Mouse (Mus musculus) stomach, postnatal 0 days (tissue): Measurements from ENCODE around the gene Gramd1a.

Source experiments
- CTCF ChIP-seq: IDR thresholded peaks from 2 replicates; pipeline ENCODE4 v1.5.1; 2016; ENCODE audit warnings: antibody characterized with exemption, low read depth, mild to moderate bottlenecking, moderate library complexity
- EP300 ChIP-seq: optimal IDR thresholded peaks from 2 replicates; pipeline ENCODE3; 2016; ENCODE audit warnings: antibody characterized with exemption

DNA sequence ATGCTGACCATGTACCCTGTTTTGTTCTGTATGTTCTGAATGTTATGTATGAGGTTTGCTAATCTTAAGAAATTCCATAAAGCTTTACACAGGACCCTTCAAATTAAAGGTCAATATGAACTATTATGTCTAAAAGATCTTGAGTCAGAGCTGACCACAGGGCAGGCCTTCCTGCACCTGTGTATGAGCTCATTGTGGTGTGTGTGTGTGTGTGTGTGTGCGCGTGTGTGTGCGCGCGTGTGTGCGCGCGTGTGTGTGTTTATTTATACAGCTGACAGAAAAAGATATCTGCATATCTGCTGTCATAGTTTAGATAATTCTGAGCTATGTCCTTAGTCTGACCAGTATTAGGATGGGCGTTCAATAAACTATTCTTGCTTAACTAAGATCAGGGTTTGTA is 14.8 kb upstream of the Gramd1a start:
- TF ChIP-seq CTCF (no peak), EP300 (no peak)
